Mouse (Mus musculus) brain, embryonic 14.5 days (tissue): ENCODE data around the gene Tmem88.

Experiments used
- CTCF ChIP-seq: fragments of 200-500 bp; IDR thresholded peaks from 2 replicates; pipeline ENCODE4 v1.5.1; 2012; ENCODE audit warnings: inconsistent platforms, mild to moderate bottlenecking, moderate library complexity, borderline replicate concordance; ENCODE audit not compliant: insufficient read depth, insufficient read length; ENCODE audit errors: extremely low read depth
- POLR2A ChIP-seq: fragments of 200-500 bp; IDR thresholded peaks from 2 replicates; pipeline ENCODE4 v1.6.1; 2012; ENCODE audit warnings: mild to moderate bottlenecking, inconsistent platforms, borderline replicate concordance; ENCODE audit not compliant: poor library complexity, insufficient read depth, insufficient read length, severe bottlenecking; ENCODE audit errors: extremely low read depth

DNA sequence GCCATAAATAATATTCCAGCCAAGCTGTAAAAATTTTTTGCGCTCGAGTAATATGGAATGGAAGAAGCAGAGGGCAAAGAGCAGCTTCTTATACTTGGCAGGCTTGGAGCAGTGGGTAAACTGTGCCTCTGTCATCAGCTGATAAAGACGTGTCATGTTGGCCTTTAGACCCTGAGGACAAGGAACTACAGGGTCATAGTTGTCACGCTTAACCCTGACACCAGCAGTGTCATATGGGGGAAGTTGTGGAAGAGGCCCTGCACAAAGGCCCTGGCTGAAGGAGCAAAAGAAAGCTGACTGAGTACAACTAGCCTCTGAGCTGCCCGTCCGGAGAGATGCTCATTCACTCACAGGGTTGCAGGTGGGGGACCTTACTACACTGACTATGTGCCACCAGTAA is 25.9 kb upstream of the Tmem88 start:
- TF ChIP-seq POLR2A (no peak), CTCF (no peak)
